Mouse (Mus musculus) right cerebral cortex, postnatal 4 days (tissue): Measurements from ENCODE around the gene Ero1lb.

Source experiments
- DNase-seq: peaks from one replicate; pipeline ENCODE4 v3.0.0-alpha.2; 2022

Ero1lb gene

DNA sequence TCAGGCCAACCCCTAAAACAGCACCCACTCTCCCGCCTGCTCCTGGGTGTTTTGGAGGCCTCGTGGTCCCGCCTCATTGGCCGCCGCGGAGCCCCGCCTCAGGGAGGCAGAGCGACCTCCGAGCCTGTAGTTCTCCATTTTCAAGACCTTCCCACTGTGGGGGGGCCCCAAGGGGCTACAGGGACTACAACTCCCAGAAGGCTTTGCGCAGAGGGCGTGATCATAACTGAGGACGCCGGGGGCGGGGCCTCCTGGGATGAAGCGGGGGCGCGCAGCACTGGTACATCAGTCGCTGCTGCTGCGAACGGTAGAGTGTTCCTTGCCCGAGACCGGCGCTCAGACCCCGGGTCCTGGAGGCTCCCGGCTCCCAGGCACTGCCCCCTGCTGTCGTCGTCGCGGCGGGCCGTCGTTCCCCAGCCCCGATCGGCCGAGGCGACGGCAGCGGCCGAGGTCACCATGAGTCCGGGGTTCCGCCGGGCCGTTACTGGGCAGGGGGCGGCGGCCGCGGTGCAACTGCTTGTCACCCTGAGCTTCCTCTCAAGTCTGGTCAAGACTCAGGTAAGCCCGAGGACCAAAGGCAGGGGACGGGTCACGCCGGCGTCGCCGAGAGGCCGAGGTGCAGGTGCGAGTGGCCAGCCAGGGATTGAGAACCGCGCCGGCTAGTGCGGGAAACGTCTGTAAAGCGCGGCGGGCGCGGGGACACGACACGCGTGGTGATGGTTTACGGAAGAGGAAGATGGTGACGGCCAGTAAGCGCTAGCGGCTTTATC, at the start of gene Ero1lb:
Gene Ero1lb (plus strand): TSS at position 254 of the 770 bp plus-strand sequence.
- DNase-seq: peak; percentile 99

DNA sequence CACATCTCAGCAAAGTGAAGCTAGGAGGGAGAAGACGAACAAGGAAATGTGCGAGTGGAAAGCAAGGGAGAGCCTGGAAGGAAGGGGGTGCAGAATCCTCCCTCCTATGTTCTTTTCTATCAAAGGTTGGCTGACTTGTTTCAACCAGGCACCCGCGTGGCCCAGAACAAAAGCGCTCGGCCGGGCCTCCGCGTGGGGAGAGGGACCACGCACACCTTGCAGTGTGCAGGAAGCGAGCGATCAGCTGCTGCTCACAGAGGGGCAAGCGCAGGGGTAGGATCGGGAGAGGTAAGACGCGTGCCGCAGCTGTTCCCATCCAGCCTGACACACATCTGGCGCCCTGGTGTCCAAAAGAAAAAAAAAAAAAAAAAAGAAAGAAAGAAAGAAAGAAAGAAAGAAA, 46.3 kb upstream of the Ero1lb start:
- peak; percentile 12 for DNase-seq

DNA sequence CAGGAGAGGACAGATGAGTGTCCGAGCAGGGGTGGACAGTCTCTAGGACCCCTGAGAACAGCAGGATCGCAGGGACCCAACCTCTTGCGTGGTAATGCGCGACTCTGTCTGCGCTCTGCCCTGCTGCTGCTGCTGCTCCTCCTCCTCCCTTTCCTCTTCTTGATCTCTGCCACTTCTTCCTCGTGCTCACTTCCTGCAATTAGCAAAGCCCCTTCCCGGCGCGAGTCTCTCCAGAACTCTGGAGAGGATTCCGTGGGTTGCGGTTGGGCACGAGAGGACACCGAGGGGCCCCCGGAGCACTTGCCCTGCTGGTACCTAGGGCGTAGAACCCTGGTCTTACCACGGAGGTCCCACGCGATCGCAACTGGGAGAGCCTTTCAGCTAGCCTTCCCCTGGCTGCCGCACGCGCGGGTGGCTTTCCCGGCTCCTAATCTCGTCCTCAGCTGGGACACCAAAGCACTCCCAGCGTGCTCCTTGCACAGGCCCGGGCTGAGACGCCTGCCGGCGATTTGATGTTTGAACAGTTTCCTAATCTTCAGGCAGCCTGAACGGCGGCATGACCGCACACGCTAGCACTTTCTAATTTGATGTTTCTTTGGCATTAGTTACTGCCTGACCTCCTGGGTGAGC, 45.6 kb upstream of the Ero1lb start, which contains the start of gene Edaradd:
Gene Edaradd (minus strand): TSS at position 484 of the 630 bp plus-strand sequence.
- DNase-seq: peak; percentile 58

DNA sequence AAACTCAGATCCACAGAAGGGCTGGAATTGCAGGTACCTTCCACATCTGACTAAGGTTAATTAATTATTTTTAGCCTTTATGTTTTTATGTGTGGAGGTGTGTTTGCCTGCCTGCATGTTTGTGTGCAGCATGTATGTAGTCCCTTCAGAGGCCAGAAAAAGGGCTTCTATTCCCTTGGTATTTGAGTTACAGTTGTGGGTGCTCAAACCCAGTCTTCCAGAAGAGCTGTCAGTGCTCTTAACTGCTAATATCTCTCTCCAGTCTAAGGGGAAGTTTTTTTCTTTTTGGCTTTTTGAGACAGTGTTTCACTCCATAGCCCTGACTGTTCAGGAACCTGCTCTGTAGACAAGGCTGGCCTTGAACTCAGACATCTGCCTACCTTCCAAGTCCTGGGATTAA, 43.3 kb upstream of the Ero1lb start:
- no peak for DNase-seq

DNA sequence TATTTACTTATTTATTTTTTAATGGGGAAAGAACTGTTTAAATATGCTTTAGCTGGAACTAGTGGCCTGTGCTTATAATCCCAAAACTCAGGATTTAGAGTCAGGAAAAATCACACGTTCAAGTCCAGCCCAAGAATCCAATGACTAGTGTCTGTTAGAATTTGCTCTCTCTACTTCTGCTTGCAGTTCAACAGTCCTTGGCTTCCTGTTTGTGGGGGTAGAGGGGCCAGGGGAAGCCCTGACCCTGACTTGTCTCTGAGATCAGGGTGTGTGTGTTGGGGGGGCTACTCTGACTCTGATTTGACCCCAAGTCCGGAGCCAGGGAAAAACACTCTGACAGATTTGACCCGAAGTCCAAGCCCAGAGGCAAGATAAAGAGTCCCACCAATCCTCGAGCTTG, 40.0 kb upstream of the Ero1lb start:
- DNase-seq: no peak

DNA sequence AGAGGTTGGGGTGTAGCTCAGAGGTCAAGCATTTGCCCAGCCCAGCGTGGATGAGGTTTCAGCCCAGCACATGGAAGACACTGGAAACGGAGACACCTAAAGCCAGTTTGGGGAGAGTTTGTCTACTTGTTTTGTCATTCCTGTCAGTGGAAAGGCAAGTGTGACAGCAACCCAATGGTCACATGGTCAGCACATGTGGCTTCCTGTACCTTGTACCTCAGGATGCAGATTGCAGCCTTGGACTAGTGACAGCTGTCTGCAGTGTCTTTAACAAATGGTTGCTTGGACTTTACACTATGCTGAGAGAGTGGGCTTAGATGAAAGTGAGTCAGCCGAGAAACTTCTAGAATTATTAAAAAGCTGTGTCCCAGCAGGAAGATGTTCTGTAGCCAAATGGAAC, 31.0 kb upstream of the Ero1lb start:
- no peak for DNase-seq

DNA sequence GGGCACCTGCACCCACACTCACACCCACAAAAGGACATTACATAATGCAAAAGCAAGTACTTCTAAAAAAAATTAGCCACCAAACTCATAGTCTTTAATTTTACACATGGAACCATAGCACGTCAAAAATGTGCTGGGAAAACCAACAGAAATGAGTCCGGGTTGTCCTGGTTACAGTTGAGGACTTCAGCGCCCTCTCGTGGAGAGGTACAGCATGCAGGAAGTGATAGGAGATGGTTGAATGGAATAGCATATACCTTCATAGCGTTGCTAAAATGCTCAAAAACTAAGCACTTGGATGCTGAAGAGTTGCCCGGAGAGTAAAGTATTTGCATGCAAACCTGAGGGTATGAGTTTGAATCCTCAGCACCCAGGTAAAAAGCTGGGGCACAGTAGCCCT, 27.7 kb upstream of the Ero1lb start:
- DNase-seq: peak; percentile 39

DNA sequence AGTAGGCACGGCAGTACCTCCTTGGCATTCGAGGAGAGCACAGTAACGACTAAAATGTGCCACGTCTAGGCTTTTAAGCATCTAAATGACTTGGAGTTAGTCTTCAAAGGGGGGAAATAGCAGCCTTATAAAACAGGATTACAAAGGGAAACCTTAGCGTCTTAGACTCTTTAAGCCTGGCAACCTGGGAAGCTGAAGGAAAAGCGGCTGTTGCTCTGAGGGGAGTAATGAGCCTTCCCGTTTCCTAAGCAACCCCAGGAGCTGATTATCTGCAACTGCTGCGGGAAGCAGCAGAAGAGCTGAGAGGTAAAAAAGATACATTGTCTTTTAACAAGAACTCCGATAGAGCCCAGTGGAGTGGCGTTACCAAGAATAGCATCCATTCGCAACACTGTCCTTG, 26.0 kb upstream of the Ero1lb start:
- peak; percentile 9 for DNase-seq

DNA sequence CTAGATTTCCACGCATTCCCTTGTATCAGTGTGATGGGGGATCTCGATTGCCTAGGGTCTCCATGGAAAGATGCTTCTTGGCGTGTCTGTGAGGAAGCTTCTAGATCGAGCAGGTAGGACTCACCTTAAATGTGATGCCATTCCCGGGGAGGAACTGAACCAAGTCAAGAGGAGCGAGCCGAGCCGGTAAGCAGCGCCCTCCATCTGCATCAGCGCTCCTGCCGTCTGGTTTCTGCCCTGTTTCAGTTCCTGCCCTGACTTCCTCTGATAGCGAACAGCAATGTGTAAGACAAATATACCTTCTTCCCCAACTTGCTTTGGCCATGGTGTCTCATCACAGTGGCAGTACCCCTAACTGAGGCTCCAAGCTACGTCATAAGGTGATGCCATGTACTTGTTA, 25.6 kb upstream of the Ero1lb start:
- DNase-seq: no peak

DNA sequence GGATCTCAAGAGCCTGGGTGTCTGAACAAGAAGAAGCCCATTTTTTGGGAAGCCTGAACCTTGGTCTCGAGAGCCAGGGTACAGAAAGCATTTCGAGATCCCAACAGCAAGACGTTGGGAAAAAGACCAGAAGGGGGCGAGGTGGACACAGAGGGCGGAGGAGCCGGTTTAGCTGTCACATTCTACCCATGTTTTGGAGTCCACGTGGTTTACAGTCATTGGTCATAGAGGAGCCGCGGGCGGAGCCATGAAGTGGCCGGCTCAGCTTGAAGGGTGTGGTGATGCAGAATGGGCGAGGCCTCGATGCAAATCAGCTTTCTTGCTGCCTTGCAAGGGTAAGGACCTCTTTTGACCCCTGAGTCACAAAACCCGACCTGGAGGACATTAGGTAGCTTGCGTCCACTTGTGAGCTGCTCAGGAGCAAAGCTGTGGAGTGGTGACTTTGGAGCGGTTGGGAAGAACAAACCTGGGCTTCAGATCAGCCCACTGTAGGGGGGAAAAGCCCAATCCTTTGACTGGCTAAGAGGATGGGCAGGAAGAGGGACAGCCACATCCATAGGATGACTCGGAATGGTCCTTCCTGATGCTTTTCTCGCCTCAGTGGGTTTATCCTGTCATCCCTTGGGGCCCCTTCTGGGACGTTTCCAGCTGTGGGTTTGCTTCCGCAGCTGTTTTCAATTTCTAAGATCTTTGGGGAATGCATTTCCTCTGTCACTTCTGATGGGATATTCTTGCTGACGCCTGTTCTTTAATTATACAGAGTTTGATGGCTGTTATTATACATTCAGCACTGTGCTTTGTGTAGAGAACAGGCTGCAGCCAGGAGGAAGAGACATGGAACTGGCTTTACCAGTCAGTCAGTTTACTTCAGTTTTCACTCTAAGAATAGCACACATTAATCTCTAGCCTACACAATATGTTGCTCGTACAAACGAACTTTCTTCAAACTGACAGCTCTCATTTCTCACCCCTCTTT, 23.4 kb upstream of the Ero1lb start:
- DNase-seq: peak; percentile 17

DNA sequence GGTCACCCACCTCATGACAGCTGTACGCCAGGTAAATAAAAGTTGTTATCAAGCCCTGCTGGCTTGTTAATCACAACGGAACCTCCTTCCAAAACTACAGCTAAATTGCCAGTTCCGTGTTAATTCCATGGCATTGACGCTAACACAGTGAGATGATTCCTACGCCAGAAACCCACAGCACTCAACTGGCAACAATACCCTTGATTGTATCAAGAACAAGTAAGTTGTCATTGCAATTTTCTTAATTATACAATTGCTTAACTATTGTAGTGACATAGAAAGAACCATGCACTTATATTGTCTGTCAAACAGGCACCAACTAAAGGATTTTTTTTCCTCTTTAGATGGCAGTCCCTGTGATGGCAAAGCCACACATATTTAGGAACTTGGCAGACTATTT, 22.4 kb upstream of the Ero1lb start:
- DNase-seq: no peak

DNA sequence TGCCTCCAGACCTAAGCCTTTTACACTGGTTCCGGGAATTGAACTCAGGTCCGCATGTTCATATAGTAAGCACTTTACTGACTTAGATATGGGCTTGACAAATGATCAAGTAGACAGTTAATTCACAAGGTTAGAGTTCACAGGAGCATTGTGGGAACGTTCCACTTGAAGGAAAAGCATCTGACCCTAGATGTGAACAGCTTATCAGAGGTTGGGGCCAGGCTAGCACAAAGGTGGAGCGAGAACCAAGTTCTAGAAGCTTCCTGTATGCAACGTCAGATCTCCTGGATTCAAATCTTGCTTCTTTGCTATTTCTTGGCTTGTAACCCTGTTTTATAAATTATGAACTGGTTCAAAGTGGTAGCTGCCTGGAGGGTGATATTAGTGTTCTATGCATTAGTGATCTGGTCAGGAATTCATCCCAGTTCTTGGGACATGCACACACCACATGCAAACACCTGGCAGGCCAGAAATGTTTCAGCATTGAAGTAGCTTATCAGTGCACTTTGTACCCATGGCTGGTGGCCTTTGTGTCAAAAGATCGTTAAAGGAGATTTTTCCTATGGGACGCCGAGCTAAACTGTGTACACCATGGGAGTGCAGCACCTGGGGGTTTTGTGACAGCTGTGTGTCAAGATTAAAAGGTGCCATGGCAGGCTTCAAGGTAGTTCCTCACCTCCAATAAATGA, 21.6 kb upstream of the Ero1lb start:
- no peak for DNase-seq

DNA sequence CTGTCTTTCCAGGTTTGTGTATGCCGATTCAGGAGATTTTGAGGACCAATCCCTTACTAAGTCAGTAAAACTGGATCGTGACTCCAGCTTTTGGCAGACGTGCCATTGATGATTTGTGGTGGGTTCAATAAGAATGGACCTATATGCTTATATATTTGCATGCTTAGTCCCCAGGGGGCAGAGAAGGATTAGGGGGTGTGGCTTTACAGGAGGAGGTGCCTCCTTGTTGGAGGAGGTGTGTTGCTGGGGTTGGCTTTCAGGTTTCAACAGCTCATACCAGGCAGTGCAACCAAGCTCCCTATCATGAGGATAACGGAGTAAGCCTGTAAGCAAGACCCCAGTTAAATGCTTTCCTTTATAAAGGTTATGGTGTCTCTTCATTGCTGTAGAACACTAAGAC, 11.5 kb upstream of the Ero1lb start:
- no peak for DNase-seq

DNA sequence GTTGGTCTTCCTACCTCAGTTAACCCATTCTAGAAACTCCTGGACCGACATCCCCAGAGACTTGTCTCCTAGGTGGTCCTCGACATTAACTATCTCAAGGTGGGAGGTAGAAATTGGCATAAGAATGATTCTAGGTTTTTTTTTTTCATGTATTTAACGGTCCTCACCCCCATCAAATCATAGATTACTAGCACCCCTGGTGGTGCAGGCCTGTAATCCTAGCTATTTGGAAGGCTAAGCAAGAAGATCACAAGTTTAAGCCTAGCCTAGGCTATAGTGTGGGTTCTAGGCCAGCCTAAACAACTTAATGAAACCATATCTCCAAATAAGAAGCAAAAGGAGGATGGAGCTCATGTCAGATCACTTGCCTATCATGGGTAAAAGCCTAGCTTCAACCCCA, 6.6 kb upstream of the Ero1lb start:
- no peak for DNase-seq

DNA sequence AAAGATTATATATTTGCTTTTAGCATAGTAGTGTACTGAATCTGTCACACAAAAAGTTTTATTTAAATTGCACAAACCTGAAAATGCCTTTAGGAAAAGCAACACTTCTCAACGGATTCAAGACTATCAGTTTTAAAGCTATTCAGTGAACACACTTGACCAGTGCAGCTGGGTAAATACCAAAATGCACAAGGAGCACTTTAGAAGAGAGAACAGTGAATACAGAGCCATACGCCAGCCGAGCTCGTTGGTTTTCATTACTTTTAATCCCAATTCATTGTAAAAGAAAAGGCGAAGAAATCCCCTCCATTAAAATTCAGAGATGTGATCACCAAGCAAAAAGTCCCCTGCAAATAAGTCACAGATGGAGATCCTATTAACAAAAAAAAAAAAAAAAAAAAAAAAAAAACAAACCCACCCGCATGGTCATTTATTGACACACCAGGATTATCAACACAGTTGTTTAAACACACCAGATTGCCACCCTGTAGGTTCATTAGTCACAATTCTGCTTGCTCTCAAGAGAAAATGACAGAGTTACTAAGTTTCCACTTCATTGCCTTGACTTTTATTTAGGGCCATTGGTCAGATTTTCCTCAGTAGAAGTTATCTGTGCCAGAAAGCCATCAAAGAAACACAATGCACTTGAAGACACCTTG, 6.1 kb upstream of the Ero1lb start:
- DNase-seq: no peak

DNA sequence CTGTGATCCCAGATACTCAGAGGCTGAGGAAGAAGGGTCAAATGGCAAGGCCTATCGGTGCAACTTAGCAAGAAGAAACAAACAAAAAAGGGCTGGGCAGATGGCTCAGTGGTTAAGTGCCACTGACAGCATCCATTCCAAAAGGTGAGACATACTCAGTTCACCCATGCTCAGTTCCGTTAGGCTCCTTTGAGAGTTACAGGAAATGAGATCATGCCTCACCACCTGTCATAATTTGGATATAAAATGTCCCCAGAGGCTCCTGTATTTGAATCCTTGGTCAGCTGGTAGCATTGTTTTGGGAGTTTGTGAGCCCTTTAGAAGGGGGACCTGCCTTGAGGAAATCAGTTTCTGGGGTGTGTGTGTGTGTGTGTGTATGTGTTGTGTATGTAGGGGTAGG, 3.9 kb upstream of the Ero1lb start:
- DNase-seq: no peak

DNA sequence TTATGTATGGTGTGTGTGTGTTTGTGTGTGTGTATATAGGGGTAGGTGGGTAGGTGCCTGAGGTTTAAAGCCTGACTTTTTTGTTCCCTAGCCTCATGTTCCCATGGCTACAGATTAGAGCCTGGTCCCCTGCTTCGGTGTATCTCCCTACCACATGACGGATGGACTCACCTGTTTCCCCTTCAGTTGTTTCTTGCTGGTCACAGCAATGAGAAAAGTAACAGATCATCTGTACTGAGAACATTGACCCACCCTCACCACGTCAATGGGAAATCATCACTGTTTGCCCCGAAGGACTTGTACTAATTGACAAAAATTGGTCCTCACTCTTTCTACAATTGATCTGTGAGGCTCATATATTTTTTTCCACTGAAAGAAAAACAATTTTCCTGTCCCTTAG, 3.4 kb upstream of the Ero1lb start:
- DNase-seq: no peak

DNA sequence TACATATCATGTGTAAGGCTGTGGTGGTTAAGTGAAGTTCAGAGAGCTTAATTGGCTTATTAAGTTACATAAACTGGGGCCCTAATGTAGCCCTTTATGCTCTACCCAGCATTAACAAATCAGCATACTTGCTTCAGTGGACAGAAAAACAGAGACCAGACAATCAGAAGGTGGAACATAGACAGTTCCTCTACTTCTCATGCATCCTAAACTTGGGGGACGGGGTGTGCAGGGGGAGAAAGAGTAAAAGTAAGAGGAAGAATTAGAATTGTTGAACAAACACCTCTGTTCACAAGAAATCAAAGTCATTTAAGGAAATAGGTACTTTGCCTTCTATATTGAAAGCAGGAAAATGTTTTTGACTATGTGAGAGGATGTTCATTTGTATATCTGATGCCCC, 2.3 kb downstream of the Ero1lb start:
- DNase-seq: no peak

DNA sequence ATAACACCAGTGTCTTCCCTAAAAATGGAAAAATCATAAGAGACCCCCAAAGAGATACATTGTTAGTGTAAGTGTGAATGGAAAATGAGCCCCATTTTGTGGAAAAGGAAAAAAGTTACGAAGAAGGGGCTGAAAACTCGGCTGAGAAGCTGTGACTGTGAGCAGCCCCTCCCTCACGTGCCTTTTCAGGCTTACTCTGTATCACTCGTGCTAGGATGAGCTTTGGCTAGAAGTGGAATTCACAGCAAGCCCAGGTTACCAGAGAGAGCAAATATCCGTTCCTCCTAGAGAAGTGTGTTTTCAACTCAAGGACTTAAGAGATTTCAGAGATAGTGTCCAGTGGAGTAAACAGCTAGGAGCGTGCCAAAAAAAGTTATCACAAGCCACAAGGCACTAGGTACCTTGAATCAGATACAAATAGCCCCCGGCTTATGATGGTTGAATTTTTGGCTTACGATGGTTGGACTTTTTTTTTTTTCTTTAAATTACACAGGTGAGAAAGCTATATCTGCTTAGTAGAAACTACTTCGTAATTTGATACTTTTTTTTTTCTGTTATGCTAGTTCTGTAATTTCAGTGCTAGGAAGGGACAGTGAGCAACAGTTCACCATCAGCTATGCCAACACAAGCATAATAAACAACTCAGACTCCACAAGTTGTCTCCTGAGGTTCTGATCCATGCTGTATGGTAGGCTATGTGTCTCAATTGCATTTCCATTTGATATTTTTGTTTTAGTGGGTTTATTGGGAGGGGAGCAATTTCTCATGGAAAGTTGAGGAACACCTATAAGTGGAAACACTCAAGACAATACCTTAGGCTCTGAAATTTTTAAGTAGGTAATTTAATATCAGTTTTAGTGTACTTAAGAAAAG, 3.2 kb downstream of the Ero1lb start:
- no peak for DNase-seq

DNA sequence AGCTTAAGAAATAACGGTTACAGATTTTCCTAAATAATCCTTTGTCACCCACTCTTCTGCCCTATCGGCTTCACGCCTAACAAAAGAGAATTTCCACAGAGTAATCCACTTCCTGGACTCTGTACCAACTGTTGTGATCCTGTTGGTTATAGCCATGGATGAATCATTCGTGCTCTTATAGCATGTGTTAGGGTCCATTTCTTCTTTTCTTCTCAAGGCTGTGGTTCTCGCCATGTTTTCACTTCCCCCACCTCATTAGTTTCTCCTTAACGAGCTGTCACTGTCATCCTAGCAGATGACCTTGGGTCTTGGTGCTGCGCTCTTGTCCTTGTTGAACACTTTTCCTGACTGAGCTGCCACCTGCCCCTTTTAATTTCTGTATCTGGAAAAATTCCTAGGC, 4.1 kb downstream of the Ero1lb start:
- DNase-seq: no peak

DNA sequence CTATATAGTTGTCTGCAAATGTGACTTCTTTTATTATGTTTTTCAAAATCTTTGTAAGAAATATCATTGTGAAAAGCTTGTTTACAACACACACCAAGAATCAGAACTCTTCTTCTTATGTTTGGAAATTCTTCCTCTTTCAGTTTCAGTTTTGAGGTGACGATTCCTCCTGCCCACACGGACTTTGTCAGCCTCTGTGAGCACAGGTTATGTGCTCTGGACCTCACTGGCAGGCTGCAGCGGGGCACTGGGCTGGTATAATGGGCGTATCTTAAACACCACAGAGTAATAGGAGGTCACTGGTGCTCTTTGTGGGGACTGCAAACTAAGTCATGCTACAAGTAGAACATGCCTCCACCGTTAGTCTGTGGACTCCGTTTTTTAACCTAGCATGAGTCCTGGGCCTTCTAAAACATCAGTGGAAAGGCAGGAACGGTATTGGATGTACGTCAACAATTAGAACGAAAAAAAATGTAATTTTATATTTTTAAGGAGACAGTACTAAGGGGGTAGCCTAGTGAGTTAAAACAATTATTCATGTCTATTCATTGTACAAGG, 9.4 kb downstream of the Ero1lb start:
- no peak for DNase-seq
